Mouse (Mus musculus) fat pad, adult 2 months (tissue): ENCODE data around the gene BC048403.

ENCODE experiments used
- DNase-seq: peaks from one replicate; pipeline ENCODE4 v3.0.0-alpha.2; 2011; ENCODE audit warnings: low read depth, low spot score; ENCODE audit errors: extremely low read depth

BC048403 gene

GRCm38 (mm10) chr10:121739548-121740505 is at the start of gene BC048403:
Gene BC048403, plus strand, starts transcription at chr10:121739937.
- no peak for DNase-seq

GRCm38 (mm10) chr10:121692944-121693579 is 46.7 kb upstream of the BC048403 start:
- no peak for DNase-seq

DNA sequence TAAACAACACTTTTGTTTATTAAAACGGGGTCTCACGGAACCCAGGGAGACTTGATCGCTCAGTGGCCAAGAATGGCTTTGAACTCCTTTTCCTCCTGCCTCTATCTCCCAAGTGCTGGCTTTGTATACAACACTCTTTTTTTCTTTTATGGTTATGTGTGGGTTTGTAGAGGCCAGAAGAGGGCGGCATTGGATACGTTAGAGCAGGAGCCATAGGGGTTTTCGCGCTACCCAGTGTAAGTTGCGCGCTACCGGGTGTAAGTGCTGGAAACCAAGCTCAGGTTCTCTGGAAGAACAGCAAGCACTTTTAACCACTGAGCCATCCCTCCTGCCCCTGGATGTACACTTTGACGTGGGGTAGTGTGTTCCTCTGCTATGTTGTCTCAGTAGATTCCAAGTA is 45.2 kb upstream of the BC048403 start:
- no peak for DNase-seq

GRCm38 (mm10) chr10:121701296-121702248 is 38.2 kb upstream of the BC048403 start:
- no peak for DNase-seq

GRCm38 (mm10) chr10:121703619-121704018 is 36.1 kb upstream of the BC048403 start:
- peak; percentile 80 for DNase-seq

- no peak for DNase-seq
Observed at GRCm38 (mm10) chr10:121704871-121705270, 34.9 kb upstream of the BC048403 start.

DNA sequence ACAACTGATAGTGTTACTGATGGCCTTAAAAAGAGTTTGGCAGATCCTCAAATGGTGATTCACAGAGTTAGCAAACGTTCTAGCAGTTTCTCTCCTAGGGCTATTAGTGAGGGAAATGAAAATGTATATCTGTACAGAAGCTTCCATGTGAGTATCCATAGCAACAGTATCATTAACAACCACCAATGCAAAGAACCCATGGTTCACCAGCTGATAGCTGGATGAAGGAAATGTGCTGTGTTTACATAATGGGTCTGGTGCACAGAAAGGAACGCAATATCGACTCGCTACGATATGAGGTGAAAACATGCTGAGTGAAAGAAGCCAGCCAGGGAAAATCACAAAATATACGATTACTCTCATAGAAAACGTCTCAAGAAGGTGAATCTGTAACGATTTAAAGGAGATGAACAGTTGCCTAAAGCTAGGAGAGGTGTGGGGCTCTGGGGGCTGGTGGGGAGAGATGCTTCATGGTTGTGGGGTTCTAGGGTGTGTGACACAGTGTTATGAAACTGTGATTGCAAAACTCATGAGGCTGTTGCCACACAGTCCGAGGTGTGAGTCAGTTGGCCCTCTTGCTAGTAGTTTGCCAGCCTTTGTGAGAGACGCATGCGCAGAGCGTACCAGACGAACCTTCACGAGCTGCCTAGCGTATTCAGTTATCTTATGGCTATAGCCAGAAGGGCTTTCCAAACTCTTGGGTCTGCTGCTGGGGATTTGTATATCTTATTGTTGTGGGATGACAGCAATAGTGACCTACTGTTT is 34.2 kb upstream of the BC048403 start:
- DNase-seq, result peak; percentile 23

DNA sequence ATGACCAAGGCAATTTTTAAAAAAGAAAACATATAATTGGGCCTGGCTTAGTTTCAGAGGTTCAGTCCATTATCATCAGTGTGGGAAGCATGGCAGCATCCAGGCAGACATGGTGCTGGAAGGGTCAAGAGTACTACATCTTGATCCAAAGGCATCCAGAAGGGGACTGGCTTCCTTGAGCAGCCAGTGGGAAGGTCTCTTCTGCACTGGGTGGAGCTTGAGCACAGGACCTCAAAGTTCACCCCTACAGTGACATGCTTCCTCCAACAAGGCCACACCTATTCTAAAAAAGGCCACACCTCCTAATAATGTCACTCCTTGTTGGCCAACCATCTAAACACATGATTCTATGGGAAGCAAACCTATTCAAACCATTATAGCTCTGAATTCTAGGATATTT is 22.9 kb upstream of the BC048403 start:
- no peak for DNase-seq

- DNase-seq, result no peak
Observed at GRCm38 (mm10) chr10:121718896-121719585, 20.7 kb upstream of the BC048403 start.

DNA sequence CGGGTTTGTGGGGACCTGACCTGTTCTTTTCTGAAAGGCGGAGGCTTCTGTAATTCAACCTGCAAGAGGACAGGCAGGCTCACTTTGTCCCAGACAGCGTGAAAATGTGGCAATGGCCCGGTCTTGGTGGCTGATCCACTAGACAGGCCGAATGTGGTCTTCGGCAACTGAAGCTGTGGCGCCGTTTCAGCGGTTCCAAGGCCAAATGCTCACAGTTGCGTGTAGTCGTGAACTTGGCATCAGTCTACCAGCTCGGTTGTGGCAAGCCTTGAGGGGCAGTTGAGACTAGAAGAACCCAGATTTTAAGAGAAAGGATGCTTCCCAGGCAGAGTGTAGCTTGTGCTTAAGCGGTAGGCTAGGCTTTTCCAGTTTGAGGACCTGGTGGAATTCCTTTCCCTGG is 19.0 kb upstream of the BC048403 start:
- DNase-seq, result no peak

- DNase-seq, result no peak
Observed at GRCm38 (mm10) chr10:121726505-121726904, 13.2 kb upstream of the BC048403 start.

DNA sequence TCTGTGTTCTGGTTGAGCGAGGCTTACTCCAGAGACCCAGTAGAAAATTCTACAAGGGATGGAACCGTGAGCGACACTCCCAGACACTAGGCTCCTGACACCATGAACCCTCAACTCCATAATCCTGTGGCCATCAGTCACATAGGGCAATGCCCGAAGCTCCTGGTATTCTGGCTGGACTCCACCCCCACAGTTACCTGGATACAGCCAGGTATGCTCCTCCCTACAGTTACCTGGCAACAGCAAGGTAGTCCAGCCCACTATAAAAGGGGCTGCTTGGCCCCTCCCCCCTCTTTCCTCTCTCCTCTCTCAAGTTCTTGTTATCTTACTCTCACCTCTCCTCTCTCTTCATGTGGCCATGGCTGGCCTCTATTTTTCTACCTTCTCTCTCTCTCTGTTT is 12.6 kb upstream of the BC048403 start:
- no peak for DNase-seq

GRCm38 (mm10) chr10:121728226-121728625 is 11.5 kb upstream of the BC048403 start:
- no peak for DNase-seq

DNA sequence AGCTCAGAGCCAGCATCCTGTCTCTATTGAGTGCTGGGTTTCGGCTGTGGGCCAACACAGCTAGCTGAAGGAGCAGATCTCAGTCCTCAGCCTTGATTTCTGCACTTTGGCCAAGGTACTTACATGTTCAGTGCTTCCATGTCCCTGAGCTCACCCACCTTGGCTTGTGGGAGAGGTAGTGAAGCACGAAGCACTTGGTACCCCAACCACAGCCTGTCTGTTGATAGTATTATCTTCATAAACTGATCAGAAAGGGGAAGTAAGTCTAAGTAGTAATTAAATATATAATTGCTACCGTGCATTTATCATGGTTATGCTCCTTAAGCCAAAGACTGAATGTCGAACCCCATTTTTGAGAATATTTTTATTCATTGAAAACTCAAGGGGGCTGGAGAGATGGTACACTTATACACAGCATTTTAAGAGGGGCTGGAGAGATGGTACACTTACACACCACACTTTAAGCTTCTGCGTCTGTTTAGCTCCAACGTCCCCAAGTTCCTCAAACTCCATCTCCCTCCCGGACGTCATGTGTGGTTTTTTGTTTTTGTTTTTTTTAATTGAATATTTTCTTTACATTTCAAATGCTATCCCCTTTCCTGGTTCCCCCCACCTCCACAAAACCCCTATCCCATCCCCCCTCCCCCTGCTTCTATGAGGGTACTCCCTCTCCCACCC is 8.6 kb upstream of the BC048403 start:
- DNase-seq, result no peak

GRCm38 (mm10) chr10:121732542-121732941 is 7.2 kb upstream of the BC048403 start:
- no peak for DNase-seq

DNA sequence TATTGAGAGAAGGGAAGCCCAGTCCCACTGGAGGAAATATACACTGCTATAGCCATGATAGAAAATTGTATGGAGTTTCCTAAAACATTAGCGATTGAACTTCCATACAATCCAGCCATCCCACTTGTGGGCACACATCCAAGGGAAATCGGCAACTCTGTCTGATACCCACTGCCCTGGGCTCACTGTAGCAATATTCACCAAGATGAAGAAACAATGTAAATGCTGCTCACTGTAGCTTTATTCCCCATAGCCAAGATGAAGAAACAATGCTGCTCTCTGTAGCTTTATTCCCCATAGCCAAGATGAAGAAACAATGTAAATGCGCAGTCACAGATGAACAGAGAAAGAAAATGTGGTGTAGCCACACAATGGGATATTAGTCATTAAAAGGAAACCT is 2.5 kb upstream of the BC048403 start:
- peak; percentile 66 for DNase-seq

DNA sequence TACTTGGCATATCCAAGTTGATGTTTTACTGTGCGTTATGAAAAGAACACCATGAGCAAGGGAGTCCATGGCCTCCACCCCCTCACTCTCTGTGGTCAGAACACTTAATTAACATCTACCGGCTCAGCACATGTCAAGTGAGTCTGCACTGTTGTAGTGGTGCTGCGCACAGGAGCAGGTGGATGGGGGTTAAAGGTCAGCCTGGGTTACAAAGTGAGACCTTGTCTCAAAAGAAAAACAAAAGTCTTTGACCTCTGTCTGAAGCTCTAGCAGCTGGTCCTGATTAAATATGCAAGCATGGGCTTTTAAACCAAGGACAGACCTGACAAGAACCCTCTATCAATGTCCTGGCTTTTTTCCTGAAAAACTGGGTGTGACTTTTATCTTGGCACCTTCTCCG is 2.6 kb downstream of the BC048403 start:
- no peak for DNase-seq

GRCm38 (mm10) chr10:121750175-121750574 is 10.4 kb downstream of the BC048403 start:
- no peak for DNase-seq

- DNase-seq, result no peak
Observed at GRCm38 (mm10) chr10:121754237-121754636, 14.5 kb downstream of the BC048403 start.
